Mouse (Mus musculus) embryonic facial prominence, embryonic 13.5 days (tissue): ENCODE data around the gene Olfr507. TPM values are rescaled to one million over a fixed set of nuclear protein-coding genes. Genes with fewer than 3 reads are reported as not detected.

ENCODE experiments used
- polyA plus RNA-seq: library from polyadenylated mRNA; unstranded; fragments of >200 nt; fragmentation: Nextera tagmentation; extraction: Ambion mirVana; gene quantifications from 2 replicates; pipeline ENCODE4 v1.2.1, GENCODE M21; 2015

The Olfr507 gene
- polyA plus RNA-seq, 1 experiment from 2014 or later = not detected

Other genes starting within 250 kb of the Olfr507 start
- not detected in 2 replicates for gene Olfr495, start 228.6 kb upstream of the Olfr507 start, polyA plus RNA-seq
- gene Olfr497, start 201.4 kb upstream of the Olfr507 start, polyA plus RNA-seq = not detected in 2 replicates
- 0.11 TPM in 1 of 2 replicates, not detected in the other for gene Olfr498, start 156.5 kb upstream of the Olfr507 start, polyA plus RNA-seq
- gene Olfr502, start 96.7 kb upstream of the Olfr507 start, polyA plus RNA-seq = 0.17 TPM in 1 of 2 replicates, not detected in the other
- not detected in 2 replicates for gene Olfr503, start 77.3 kb upstream of the Olfr507 start, polyA plus RNA-seq
- not detected in 2 replicates for gene Olfr504, start 56.0 kb upstream of the Olfr507 start, polyA plus RNA-seq
- gene Olfr506, start 11.0 kb upstream of the Olfr507 start, polyA plus RNA-seq = not detected in 2 replicates
- not detected in 2 replicates for gene Olfr508, start 8.2 kb downstream of the Olfr507 start, polyA plus RNA-seq
- 0.06 and 0.25 TPM in 2 replicates for gene Olfr509, start 30.1 kb downstream of the Olfr507 start, polyA plus RNA-seq
- gene Olfr510, start 44.6 kb downstream of the Olfr507 start, polyA plus RNA-seq = not detected in 2 replicates
- gene Olfr512, start 91.5 kb downstream of the Olfr507 start, polyA plus RNA-seq = not detected in 2 replicates
- not detected in 2 replicates for gene Olfr513, start 129.2 kb downstream of the Olfr507 start, polyA plus RNA-seq
- gene Olfr514, start 204.2 kb downstream of the Olfr507 start, polyA plus RNA-seq = not detected in 2 replicates
- not detected in 2 replicates for gene Olfr516, start 228.7 kb downstream of the Olfr507 start, polyA plus RNA-seq